Mouse (Mus musculus) myocyte (in vitro differentiated cells): ENCODE measurements around the gene Card9.

Experiments used
- E2F4 ChIP-seq: IDR thresholded peaks from one replicate; pipeline ENCODE4 v1.6.1; 2011; ENCODE audit warnings: mild to moderate bottlenecking, control low read depth, moderate library complexity; ENCODE audit not compliant: insufficient read depth
- POLR2A ChIP-seq: IDR thresholded peaks from one replicate; pipeline ENCODE4 v1.6.1; 2011; ENCODE audit warnings: low read depth, mild to moderate bottlenecking, control low read depth, moderate library complexity; ENCODE audit not compliant: insufficient read length
- TCF12 ChIP-seq: IDR thresholded peaks from one replicate; pipeline ENCODE4 v1.6.1; 2011; ENCODE audit warnings: mild to moderate bottlenecking, control low read depth; ENCODE audit not compliant: poor library complexity, insufficient read depth, severe bottlenecking
- TCF3 ChIP-seq: IDR thresholded peaks from one replicate; pipeline ENCODE4 v1.6.1; 2011; ENCODE audit warnings: low read depth, control low read depth; ENCODE audit not compliant: insufficient read length

- TF ChIP-seq E2F4 (no peak), POLR2A (no peak), TCF12 (no peak), TCF3 (no peak)
These were observed 4.0 kb downstream of the Card9 start for GRCm38 (mm10) chr2:26356678-26357077.
